Mouse (Mus musculus): ENCODE results near the gene Ppp1r8.
"Not testable (repeated sequence)": the region's sequence is repeated elsewhere in the genome, so short reads cannot be mapped to it uniquely, and the experiment has no call there.

Gene Ppp1r8

DNA sequence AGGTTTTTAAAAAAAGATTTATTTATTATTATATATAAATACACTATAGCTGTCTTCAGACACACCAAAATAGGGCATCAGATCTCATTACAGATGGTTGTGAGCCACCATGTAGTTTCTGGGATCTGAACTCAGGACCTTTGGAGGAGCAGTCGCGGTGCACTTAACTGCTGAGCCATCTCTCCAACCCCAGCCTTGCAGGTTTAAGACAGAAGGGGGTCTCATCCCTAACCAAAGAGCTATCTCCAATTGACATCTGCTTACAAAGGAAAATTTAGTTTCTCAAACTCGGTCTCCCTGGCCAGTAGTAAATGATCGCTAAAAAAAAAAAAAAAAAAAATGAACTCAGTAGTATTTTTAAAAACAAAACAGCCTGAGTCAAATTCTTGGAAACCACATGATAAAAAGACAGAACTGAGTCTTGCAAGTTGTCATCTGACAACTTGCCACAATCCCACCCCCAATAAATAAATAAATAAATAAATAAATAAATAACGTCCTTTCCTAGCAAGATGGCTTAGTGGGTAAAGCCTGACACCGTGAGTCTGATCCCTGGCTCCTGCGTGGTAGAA is 36.3 kb downstream of the Ppp1r8 start:
- no peak for DNase-seq (ENCODE audit: low spot score)

DNA sequence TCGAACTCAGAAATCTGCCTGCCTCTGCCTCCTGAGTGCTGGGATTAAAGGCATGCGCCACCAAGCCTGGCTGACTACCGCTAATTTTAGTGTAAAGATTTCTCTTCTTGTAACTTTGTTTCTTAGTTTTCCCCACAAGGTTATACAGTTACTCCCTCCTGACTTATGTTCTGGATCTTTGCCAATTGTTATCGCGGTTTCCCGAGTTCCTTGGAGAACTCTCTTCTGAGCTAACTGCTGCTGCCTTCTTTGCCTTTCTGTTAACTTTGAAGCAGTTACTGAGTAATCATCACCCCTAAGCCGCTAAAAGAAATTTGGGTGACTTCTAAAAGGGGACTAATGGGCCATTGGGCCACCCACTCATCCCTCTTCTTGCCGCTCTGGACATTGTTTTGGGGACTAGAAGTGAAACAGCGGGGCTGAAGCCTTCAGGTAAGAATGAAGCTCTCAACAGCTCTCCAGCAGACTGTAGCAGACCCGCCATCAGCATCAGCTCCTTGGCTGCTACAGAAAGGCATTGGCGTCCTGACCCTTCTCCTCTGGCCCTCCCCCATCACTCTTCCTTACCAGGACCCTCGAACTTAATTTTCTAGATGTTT is 37.3 kb downstream of the Ppp1r8 start:
- DNase-seq (ENCODE audit: low spot score) = no peak

GRCm38 (mm10) chr4:132805146-132805545 is 37.8 kb downstream of the Ppp1r8 start:
- DNase-seq (ENCODE audit: low spot score) = no peak

- peak; percentile 56 for DNase-seq (ENCODE audit: low spot score)
Observed at GRCm38 (mm10) chr4:132804331-132804730, 38.6 kb downstream of the Ppp1r8 start.

GRCm38 (mm10) chr4:132803876-132804275 is 39.1 kb downstream of the Ppp1r8 start:
- DNase-seq (ENCODE audit: low spot score) = no peak

DNA sequence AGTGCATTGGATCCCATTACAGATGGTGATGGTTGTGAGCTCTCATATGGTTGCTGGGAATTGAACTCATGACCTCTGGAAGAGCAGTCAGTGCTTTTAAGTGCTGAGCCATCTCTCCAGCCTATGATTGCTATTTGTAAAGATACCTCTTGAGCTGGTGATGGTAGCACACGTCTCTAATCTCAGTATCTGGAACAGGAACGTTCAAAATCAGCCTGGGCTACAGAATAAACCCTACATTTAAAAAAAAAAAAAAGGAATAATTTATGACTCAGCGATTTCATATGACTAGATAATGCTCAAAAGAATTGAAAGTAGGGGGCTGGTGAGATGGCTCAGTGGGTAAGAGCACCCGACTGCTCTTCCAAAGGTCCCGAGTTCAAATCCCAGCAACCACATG is 39.8 kb downstream of the Ppp1r8 start:
- DNase-seq (ENCODE audit: low spot score) = no peak

DNA sequence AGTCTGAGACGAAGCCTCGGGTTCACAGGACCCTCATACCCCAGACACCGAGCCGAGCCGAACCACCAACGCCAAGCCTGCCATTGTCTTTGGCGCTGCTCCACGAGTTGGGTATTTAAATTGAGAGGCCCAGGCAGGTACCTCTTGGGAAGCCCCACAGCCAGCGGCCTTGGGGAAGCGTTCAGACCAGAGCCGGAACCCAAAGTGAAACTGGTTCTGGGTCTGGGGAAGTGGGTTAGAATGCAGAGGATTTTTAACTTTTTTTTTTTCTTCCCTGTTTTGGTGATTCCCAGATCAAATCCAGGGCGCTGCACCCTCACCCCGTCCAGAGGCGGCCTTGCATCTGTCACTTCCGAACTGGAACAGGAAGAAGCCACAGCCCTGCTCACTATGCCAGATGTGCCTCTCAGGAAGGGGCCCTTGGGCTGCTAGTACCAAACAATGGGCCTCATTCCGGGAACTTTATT is 40.8 kb downstream of the Ppp1r8 start:
- no peak for DNase-seq (ENCODE audit: low spot score)

- no peak for DNase-seq (ENCODE audit: low spot score)
Observed at GRCm38 (mm10) chr4:132801176-132802077, 41.5 kb downstream of the Ppp1r8 start.

- no peak for DNase-seq (ENCODE audit: low spot score)
Observed at GRCm38 (mm10) chr4:132799845-132800244, 43.1 kb downstream of the Ppp1r8 start.

DNA sequence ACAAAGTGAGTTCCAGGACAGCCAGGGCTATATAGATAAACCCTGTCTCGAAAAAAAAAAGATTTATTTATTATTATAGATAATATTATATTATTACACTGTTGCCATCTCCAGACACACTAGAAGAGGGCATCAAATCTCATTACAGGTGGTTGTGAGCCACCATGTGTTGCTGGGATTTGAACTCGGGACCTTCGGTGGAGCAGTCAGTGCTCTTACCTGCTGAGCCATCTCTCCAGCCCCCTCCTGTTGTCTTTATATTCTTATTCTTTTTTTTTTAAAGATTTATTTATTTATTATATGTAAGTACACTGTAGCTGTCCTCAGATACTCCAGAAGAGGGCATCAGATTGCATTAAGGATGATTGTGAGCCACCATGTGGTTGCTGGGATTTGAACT is 44.3 kb downstream of the Ppp1r8 start:
- not testable (repeated sequence) for DNase-seq (ENCODE audit: low spot score)

GRCm38 (mm10) chr4:132798028-132798427 is 44.9 kb downstream of the Ppp1r8 start:
- no peak for DNase-seq (ENCODE audit: low spot score)

DNA sequence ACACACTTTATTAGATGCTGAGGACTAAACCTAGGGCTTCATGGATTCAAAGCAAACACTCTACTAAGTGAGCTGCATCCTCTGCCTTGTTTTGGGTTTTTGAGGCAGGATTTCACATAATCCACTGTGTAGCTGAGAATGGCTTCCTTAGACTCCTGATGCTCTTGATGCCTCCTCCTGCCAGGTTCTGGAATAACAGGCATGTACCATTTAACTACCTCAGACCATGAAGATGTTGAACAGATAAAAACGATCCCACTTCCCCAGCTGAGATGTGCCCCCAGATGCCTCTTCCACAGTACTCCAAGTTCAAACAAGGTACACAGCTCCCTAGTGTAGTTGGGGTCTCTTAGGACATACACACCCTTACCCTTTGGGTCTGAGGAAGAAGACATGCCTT is 45.5 kb downstream of the Ppp1r8 start:
- DNase-seq (ENCODE audit: low spot score) = no peak

GRCm38 (mm10) chr4:132796196-132796886 is 46.6 kb downstream of the Ppp1r8 start, which contains the start of gene Themis2:
Gene Themis2, minus strand, starts transcription at chr4:132796387.
- peak; percentile 84 for DNase-seq (ENCODE audit: low spot score)

- no peak for DNase-seq (ENCODE audit: low spot score)
Observed at GRCm38 (mm10) chr4:132795171-132795570, 47.8 kb downstream of the Ppp1r8 start.

DNA sequence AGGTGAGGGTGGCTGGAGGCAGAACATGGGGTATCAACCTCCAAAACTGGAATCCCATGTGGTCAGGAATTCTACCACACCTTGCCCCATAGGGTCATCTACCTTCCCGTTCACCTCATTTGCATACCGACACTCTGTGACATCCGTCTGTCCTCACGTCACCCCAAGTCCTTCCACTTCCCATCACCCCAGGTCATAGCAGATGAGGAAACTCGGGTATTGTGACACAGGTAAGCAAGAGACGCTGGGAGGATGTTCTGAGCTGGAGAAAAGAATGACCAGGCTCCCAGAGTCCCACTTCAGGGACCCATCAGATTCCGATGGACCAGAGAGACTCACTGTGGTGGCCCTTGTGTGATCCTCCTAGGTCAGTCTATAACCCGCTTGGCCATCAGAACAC is 48.2 kb downstream of the Ppp1r8 start:
- DNase-seq (ENCODE audit: low spot score) = peak; percentile 69

GRCm38 (mm10) chr4:132794028-132794427 is 48.9 kb downstream of the Ppp1r8 start:
- peak; percentile 44 for DNase-seq (ENCODE audit: low spot score)

DNA sequence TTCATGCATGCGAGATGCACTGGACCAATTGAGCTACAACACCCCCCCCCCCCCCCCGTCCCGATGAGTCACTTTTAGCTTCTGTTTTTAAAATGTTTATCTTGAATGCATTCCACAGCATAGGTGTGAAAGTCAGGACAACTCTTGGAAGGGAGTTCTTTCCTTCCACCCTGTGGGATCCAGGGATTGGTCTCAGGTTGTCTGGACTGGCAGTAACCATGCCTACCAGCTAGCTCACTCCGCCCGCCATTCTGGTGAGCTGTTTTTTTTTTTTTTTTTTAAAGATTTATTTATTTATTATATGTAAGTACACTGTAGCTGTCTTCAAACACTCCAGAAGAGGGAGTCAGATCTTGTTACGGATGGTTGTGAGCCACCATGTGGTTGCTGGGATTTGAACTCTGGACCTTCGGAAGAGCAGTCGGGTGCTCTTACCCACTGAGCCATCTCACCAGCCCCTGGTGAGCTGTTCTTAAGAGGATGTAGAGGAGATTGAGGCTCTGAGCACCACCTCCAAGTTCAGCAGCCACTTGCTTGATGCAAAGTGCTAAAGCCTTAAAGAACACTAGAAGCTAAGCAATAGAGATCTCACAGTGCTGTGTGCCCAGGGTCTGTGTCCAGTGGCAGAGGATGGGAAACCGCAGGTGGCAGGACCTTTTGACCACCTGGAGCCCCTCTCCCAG is 49.5 kb downstream of the Ppp1r8 start:
- DNase-seq (ENCODE audit: low spot score) = not testable (repeated sequence)

- no peak for DNase-seq (ENCODE audit: low spot score)
Observed at GRCm38 (mm10) chr4:132789731-132790130, 53.2 kb downstream of the Ppp1r8 start.

- no peak for DNase-seq (ENCODE audit: low spot score)
Observed at GRCm38 (mm10) chr4:132785228-132785627, 57.7 kb downstream of the Ppp1r8 start.

DNA sequence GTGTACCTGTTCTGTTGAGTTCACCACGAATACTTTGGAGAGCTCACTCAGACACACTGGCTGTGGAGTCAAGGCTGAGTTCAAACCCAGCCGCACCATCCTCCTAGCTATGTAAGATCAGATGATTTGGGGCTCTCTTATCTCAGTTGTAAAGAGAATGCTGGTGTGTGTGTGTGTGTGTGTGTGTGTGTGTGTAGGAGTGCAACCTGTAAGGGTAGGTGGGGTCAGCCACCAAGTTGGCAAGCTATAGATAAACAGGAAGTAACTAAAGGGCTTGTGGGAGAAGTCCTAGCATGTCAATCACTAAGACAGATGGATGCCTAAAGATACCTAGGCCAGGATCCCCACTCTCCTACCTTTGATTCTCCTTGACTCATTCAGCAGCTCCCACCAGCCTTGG is 59.2 kb downstream of the Ppp1r8 start:
- no peak for DNase-seq (ENCODE audit: low spot score)

DNA sequence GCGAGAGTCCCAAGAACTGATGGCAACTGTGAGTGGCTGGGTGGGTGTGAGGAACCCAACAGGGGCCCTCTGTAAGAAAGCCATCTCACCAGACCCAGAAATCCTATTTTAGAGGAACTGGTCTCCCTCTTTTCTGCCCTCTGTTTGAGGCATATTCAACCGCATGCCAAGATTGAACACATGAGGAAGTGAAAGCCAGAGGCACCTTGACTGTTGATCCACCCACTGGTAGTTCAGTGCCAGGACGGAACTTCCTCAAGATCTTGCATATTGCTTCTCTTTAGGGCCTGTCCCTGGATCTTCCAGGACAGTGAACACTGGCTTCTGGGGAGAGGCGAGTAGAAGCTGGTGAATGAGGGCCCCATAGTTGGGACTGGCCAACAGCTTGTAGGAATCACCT is 62.7 kb downstream of the Ppp1r8 start:
- peak; percentile 58 for DNase-seq (ENCODE audit: low spot score)
